Mouse (Mus musculus) stomach, adult 2 months (tissue): ENCODE measurements around the gene Vcl. TPM values are rescaled to one million over a fixed set of nuclear protein-coding genes. Genes with fewer than 3 reads are reported as not detected.

Experiments
- polyA plus RNA-seq: library from polyadenylated mRNA; depleted of rRNA; stranded (reverse); fragments of >200 nt; gene quantifications from 2 replicates; pipeline ENCODE4 v1.2.3, GENCODE M21; 2012; rRNA removed

Vcl gene
- 15.3 and 21.8 TPM in 2 replicates for polyA plus RNA-seq

DNA sequence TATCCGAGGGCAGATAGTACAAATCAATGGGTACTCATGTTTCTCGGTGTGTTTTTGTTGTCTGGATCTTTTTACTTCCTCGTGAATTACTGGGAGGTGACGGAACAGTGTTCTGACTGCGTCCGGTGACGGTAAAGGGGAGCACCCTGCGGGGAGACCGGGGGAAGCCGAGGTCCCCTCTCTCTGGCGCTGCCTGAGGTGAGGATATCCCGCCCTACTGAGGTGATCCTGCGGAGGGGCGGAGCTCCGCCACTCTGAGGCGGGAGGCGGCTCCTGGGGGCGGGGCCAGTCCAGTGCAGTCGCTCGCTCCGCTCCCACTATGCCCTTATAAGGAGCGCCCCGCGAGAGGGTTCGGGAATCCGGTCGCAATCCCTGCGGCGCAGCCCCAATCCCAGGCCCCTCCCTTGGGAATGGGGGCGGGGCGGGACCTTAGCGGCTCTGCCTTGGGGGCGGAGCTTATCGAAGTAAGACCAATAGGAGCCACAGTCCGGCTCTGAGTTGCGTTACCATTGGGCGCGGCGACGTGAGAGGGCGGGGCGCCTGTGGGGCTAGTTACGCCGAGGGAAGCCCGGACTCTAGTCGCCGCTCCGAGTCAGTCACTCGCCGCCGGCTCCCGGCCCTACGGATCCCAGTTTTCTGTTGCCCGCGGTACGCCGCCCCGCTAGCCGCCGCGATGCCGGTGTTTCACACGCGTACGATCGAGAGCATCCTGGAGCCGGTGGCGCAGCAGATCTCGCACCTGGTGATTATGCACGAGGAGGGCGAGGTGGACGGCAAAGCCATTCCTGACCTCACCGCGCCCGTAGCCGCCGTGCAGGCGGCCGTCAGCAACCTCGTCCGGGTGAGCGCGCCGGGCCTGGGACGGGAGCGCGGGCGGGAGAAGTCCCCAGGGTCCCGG, at the start of gene Vcl:
TSS of gene Vcl (plus strand) at position 551 of the 898 bp plus-strand sequence.

DNA sequence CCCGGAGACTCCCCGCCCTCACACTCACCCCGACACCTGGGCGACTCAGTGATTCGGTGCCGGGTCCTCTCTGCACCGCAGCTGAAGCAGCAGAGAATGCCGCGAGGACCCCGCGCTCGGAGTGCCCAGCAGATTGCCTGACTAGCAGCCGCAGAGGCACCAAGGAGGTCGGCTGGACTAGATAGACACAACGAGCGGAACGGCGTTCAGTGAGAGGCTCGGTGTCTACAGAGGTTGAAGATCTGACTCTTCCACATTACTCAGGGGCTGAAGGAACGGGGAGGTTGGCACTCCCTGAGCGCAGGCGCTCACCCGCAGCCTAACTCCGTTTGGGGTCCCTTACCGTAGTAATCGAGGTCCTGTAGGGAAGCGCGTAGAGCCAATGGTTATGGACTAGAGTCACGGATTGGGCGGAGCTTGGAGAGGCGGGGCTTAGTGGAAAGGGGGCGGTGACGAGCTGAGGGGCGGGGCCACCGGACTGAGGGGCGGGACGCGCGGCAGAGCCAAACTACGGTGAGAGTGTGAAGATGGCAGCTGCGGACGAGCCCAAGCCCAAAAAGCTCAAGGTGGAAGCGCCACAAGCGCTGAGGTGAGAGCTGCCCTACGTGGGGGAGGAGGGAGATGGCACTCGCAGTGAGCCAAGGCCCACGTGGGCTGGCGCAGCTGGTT, 123.0 kb downstream of the Vcl start, which contains the start of the genes Ap3m1 and Adk:
TSS of gene Ap3m1 (minus strand) at position 397 of the 669 bp plus-strand sequence.
TSS of gene Adk (plus strand) at position 463 of the 669 bp plus-strand sequence.

Other genes with a start within 250 kb of the Vcl start
- 6.0 and 12.6 TPM in 2 replicates for gene Fut11, start 234.4 kb upstream of the Vcl start, polyA plus RNA-seq
- gene Chchd1, start 226.4 kb upstream of the Vcl start, polyA plus RNA-seq = 2.7 and 3.3 TPM in 2 replicates
- 97.5 and 98.3 TPM in 2 replicates for gene Zswim8, start 221.8 kb upstream of the Vcl start, polyA plus RNA-seq
- 13.8 and 17.6 TPM in 2 replicates for gene Ndst2, start 194.8 kb upstream of the Vcl start, polyA plus RNA-seq
- 15.2 and 19.8 TPM in 2 replicates for gene Camk2g, start 135.3 kb upstream of the Vcl start, polyA plus RNA-seq
- 1.3 and 2.9 TPM in 2 replicates for gene Plau, start 92.7 kb upstream of the Vcl start, polyA plus RNA-seq
- gene Ap3m1, start 123.1 kb downstream of the Vcl start, polyA plus RNA-seq = 2.9 and 6.4 TPM in 2 replicates
- gene Adk, start 123.2 kb downstream of the Vcl start, polyA plus RNA-seq = 5.5 and 6.1 TPM in 2 replicates